Mouse (Mus musculus) olfactory bulb, adult 2 months (tissue): ENCODE data around the gene Hjurp. TPM values are rescaled to one million over a fixed set of nuclear protein-coding genes. Genes with fewer than 3 reads are reported as not detected.

Source experiments
- H3K27ac ChIP-seq: fragments of 200-500 bp; 2 replicates; pipeline ENCODE4 v1.5.1; 2012; ENCODE audit warnings: low read depth, low read length; ENCODE audit not compliant: insufficient read depth
- H3K4me1 ChIP-seq: fragments of 200-500 bp; 2 replicates; pipeline ENCODE4 v1.6.1; 2012; ENCODE audit warnings: low read length; ENCODE audit not compliant: control insufficient read depth, insufficient read depth
- H3K4me3 ChIP-seq: fragments of 200-500 bp; 2 replicates; pipeline ENCODE4 v1.5.1; 2012; ENCODE audit warnings: mild to moderate bottlenecking, low read depth, low read length, moderate library complexity; ENCODE audit not compliant: insufficient read depth
- CTCF ChIP-seq: fragments of 200-500 bp; IDR thresholded peaks from 2 replicates; pipeline ENCODE4 v1.5.1; 2012; ENCODE audit warnings: low read depth, mild to moderate bottlenecking, low read length, moderate library complexity; ENCODE audit not compliant: insufficient read depth
- POLR2A ChIP-seq: fragments of 200-500 bp; IDR thresholded peaks from 2 replicates; pipeline ENCODE4 v1.6.1; 2012; ENCODE audit warnings: mild to moderate bottlenecking, low read depth, low read length, moderate library complexity; ENCODE audit not compliant: insufficient read depth
- WGBS: fragments of 180-500 bp; shearing (Covaris S2); methylation state at CpG from one replicate; pipeline ENCODE4 v1.1.7; 2018; 5-methylcytosine and 5-hydroxymethylcytosine counted together
- polyA plus RNA-seq: library from polyadenylated mRNA; stranded (reverse); fragments of >200 nt; gene quantifications from 2 replicates; pipeline ENCODE4 v1.2.4, GENCODE M21; 2012; ENCODE audit warnings: low replicate concordance; ENCODE audit not compliant: missing spikeins, insufficient read depth, insufficient read length

The Hjurp gene
- polyA plus RNA-seq, 1 experiment = 157 TPM

DNA sequence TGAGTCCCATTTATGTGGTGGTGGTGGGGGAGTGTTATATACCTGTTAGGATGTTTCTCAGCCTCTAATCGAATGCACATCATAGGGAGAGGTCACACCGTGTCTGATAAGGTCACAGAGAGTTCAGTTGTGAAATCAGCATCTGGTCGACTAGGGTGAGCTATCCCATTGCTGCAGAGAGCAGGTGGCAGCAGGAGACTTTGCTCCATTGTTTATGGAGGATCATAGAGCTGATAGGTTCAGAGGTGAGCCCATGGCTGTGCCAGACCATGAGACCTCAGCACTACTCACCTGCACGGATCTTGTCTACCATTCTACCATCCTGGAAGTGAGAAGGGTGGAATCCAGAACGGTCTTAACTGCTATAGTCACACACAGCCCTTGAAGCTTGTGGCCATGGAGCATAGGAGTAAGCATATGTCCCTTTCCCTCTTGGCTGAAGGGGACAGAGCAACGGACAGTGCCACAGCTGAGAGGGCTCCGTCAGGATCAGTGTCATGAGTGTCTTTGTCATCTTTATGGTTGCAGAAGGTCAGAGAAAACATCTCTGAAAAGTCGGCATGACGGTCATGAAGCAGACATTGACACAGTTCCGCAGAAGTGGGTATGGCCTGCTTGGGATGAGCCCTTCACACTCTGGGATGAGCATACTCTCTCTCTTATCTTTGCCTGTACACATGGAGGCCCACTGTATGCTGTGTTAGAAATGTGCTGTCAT, 7.0 kb upstream of the Hjurp start:
- TF ChIP-seq CTCF (no peak), POLR2A (no peak)
- no peak overlapping the region for H3K4me3 ChIP-seq
- no peaks in the 10 kb centered on the region for H3K4me1 ChIP-seq
- WGBS = 61% methylated on average over 10 of the region's 10 CpGs
- no peak overlapping the region for H3K27ac ChIP-seq

DNA sequence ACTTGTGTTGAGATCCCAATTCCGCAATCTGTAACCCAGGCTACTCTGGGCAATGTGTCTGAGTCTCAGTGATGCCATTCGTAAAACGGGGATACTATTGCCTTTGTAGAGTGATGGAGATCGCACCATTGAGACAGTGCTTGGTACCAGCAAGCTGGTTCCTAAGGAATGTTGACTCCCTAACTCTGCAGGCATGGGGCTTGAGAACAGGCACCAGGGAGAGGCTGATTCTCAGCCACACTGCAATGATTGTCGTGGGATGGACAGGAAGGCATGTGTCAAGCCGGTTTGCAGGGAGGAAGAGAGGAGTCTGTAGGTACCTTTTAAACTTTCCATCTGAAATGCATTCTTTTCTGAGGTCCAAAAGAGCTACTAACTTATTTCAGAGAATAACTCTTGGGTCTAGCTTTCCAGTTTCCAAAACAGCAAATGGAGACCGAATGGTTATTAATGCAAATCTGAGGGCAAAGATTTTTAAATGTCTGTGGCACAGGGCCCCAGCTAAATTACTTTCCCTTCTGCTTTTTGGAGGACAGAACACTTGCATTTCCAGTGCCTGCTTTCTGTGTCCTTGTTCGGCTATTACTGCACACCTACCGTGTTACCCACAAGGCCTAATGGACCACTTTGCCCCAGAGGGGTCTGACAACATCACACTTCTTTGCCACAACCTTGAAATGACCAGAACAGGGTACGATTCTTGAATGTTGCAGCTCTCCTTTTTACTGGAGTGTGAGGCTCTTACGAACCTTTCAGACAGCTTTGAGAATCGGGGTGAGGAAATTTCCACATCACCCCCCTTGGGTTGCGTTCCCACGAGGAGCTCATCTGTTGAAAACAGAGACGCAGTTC, 6.2 kb upstream of the Hjurp start:
- TF ChIP-seq CTCF (no peak), POLR2A (no peak)
- Histone ChIP-seq H3K4me3 (no peak overlapping the region), H3K27ac (no peak overlapping the region), H3K4me1 (no peaks in the 10 kb centered on the region)
- 81% methylated on average over 15 of the region's 15 CpGs for WGBS

DNA sequence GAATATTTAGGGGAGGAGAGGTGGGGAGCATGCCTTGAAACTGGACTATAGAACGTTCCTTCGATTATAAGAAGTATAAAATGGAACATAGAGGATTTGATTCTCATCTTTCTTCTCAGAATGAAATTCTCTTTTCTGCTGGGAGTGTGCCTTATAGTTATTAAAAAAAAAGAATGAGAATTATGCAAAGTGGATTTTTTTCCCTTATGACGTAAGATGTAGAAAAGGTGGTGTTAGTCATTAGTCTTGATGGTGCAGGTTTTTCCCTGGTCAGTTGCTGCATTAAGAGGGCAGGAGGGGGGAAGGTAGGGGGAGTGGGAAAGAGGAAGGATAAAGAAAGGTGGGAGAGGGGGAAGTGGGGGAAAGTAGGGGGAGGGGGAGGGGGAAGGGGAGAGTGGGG, 4.9 kb upstream of the Hjurp start:
- WGBS = 65% methylated on average over 3 of the region's 3 CpGs
- H3K4me3 ChIP-seq = no peak overlapping the region
- no peak for TF ChIP-seq CTCF
- no peak for TF ChIP-seq POLR2A
- peaks cover 2% of the 10 kb centered on the region; the same call in 1 of the 2 replicates for H3K4me1 ChIP-seq
- H3K27ac ChIP-seq = no peak overlapping the region

DNA sequence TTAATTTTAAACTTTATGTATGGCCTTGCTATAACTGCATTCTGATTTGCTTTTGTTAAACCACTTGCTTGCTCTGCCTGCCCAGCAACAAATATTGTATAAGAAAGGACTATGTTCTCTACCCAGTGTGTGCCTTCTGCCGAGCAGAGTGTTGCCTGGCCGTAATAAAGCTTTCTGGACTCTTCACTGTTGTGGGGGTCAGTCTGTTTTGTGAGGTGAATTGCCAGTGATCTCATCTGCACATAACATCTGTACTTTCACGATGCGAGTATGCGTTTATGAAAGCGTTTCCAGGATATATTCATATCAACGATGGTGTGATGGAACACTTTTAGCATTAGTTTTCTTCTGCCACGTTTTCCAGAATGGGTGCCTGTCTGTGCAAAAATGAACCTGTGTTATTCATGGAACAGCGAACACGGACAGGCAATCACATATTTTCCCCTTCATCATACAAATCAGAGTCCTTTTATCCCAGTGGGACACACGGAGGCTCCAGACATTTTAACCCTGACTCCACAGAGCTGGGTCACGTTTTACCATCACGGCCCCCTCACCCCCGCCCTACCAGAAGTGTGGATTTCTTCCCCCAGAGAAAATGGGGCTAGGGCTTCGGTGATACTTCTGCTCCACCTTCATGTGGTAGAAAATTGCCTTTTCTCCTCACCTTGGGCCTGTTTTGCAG, 2.7 kb upstream of the Hjurp start:
- Histone ChIP-seq H3K4me3 (no peak overlapping the region), H3K27ac (no peak overlapping the region), H3K4me1 (peaks cover 4% of the 10 kb centered on the region)
- TF ChIP-seq CTCF = no peak
- TF ChIP-seq POLR2A = no peak
- 72% methylated on average over 15 of the region's 15 CpGs for WGBS

DNA sequence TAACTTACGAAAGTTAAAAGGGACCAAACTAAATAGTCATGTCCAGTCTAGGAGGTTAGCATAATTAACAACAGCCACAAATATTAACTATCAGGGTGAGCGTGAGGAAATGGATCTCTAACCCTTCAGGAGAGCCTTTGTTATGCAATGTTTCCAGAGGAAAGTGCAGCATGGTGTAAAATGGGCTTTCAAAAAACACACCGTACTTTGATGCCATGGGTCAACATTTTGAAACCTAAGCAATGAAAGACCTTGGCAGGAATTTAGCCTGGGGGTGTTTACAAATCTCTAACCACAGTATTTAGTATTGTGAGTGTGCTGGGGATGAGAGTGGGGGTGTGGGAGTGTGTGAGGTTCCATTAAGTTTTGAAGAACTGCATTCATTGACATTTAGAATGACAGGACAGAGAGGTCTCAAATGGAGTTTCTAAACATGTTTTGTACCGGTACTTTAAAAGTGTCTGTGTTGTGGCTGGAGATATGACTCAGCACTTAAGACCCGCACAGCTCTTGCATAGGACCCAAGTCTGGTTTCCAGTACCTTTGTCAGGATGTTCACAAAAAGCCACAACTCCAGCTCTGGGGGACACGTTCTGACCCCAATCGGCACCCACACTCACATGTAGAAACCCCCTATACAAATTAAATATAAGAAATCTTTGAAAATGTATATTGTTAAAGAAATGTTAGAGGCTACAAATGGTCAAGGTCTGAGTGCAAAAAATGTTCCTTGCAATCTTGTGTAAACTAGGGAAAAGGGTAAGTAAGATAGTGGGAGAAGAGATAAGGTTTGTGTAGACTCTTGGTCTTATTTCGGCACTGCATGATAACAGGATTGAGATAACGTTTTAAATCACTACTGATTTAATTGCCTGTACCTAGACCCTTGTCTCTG, 1.9 kb upstream of the Hjurp start:
- WGBS = 58% methylated on average over 9 of the region's 9 CpGs
- Histone ChIP-seq H3K27ac (no peak overlapping the region), H3K4me1 (peaks cover 4% of the 10 kb centered on the region), H3K4me3 (no peak overlapping the region)
- no peak for TF ChIP-seq CTCF
- TF ChIP-seq POLR2A = no peak

DNA sequence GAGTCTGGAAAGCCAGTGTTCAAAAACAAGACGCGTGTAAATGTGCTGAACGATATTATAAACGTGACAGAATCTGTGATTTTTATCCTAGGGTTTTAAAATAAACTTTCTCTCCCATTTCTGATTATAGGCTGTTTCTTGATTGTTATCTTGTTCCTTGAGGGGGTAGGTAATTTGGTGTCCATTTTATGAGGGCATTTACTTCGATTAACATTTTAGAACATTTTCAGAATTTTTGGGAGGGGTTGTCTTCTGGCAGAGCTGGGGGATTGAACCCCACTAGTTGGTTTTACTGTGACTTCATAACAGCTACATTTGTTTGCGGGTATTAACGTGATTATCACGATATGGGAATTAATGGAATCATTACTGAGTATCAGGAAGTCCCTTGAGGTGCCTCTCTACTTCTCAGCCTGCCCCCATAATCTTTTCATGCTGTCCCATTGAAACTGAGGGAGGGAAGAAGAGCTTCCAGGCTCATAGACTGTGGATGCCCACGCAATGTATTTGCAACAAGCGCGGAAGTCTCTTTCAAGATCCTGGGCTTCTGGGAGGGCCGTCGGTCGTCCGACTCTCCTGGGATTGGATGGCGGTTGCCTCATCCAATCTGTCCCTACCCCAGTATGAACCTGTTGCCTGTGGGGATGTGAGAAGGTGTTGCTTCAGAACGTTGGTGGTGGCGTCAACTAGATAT, 532 bp upstream of the Hjurp start:
- H3K4me1 ChIP-seq = peaks cover 4% of the 10 kb centered on the region
- WGBS = 63% methylated on average over 18 of the region's 18 CpGs
- peak overlapping the region; percentile 48 for H3K4me3 ChIP-seq
- TF ChIP-seq CTCF = no peak
- no peak for TF ChIP-seq POLR2A
- no peak overlapping the region for H3K27ac ChIP-seq

DNA sequence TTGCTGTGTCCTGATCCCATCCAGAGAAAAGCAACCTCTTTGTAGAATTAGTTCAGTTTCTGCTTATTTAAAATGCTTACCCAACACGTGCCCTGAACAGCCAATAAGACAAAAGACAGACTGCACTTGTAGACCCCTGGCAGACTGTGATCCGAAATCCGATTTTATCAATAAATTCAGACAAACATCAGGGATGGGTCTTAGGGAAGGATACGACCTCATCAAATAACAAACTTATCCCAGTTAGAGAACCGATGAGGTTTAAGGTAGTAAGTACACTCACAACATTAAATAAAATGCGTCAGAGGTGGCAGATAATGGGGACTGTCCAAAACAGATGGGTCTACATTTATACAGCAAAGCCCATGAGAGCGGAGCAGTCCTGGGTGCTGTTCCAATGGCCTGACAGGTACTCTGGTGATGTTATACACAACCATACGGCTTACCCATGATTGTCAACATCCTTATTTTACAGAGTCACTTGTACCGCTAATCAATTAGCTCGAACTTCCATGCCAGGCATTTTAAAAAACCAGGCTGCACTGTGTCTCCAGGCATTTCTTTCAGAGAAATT, 822 bp downstream of the Hjurp start:
- Histone ChIP-seq H3K27ac (no peak overlapping the region), H3K4me3 (peak overlapping the region; percentile 48), H3K4me1 (peaks cover 4% of the 10 kb centered on the region)
- TF ChIP-seq CTCF (no peak), POLR2A (no peak)
- 10% methylated on average over 10 of the region's 10 CpGs for WGBS
